Mouse (Mus musculus) neural tube, embryonic 13.5 days (tissue): ENCODE data around the gene Zfp830. TPM values are rescaled to one million over a fixed set of nuclear protein-coding genes. Genes with fewer than 3 reads are reported as not detected.

Experiments used
- ATAC-seq: fragments of 200-750 bp; cut with Nextera tagmentation; 2 replicates; pipeline ENCODE4 v1.8.0; 2017; ENCODE audit warnings: low read depth, mild to moderate bottlenecking, moderate TSS enrichment, moderate library complexity
- H3K27ac ChIP-seq: fragments of 300-500 bp; sonication (generic); replicated peaks from 2 replicates; pipeline ENCODE4 v1.5.1; 2015; ENCODE audit warnings: moderate library complexity, mild to moderate bottlenecking, inconsistent platforms
- H3K27me3 ChIP-seq: fragments of 300-500 bp; sonication (generic); 2 replicates; pipeline ENCODE4 v1.6.1; 2015; ENCODE audit warnings: mild to moderate bottlenecking, inconsistent platforms
- H3K36me3 ChIP-seq: fragments of 300-500 bp; sonication (generic); 2 replicates; pipeline ENCODE4 v1.6.1; 2015; ENCODE audit warnings: mild to moderate bottlenecking, inconsistent platforms
- H3K4me1 ChIP-seq: fragments of 300-500 bp; sonication (generic); replicated peaks from 2 replicates; pipeline ENCODE4 v1.6.1; 2015; ENCODE audit warnings: inconsistent platforms
- H3K4me2 ChIP-seq: fragments of 300-500 bp; sonication (generic); 2 replicates; pipeline ENCODE4 v1.6.1; 2015; ENCODE audit warnings: inconsistent platforms, mild to moderate bottlenecking, moderate library complexity
- H3K4me3 ChIP-seq: fragments of 300-500 bp; sonication (generic); 2 replicates; pipeline ENCODE4 v1.5.1; 2015; ENCODE audit warnings: mild to moderate bottlenecking, inconsistent platforms
- H3K9ac ChIP-seq: fragments of 300-500 bp; sonication (generic); 2 replicates; pipeline ENCODE4 v1.6.1; 2015; ENCODE audit warnings: moderate library complexity, mild to moderate bottlenecking, inconsistent platforms
- H3K9me3 ChIP-seq: fragments of 300-500 bp; sonication (generic); 2 replicates; pipeline ENCODE4 v1.6.1; 2016; ENCODE audit warnings: inconsistent platforms
- WGBS: fragments of 180-500 bp; shearing (Covaris S2); methylation state at CpG from one replicate; pipeline ENCODE4 v1.1.7; 2015; 5-methylcytosine and 5-hydroxymethylcytosine counted together
- polyA plus RNA-seq: library from polyadenylated mRNA; unstranded; fragments of >200 nt; fragmentation: Nextera tagmentation; extraction: Ambion mirVana; gene quantifications from 2 replicates; pipeline ENCODE4 v1.2.1, GENCODE M21; 2015

The Zfp830 gene
- 29.6 and 31.2 TPM in 2 replicates for polyA plus RNA-seq

GRCm38 (mm10) chr11:82763742-82764437, at the start of gene Zfp830, which contains the start of gene Cct6b:
Gene Zfp830, plus strand, starts transcription at chr11:82764345.
Gene Cct6b, minus strand, starts transcription at chr11:82764321.
- Histone ChIP-seq H3K9me3 (no peaks in the 10 kb centered on the region), H3K4me3 (peak within 1 kb of the TSS; percentile 98), H3K9ac (peak within 1 kb of the TSS; percentile 94), H3K27me3 (peaks cover 4% of the 10 kb centered on the region; the same call in 1 of the 2 replicates), H3K36me3 (peaks cover 6% of the 10 kb centered on the region; the same call in 1 of the 2 replicates), H3K27ac (peak within 1 kb of the TSS; percentile 92), H3K4me1 (peaks cover 30% of the 10 kb centered on the region), H3K4me2 (peak within 1 kb of the TSS; percentile 98)
- peak; percentile 100 for ATAC-seq
- under 1% methylated on average over 44 of the region's 44 CpGs for WGBS

- H3K9ac ChIP-seq, result no peak overlapping the region
- H3K9me3 ChIP-seq, result no peaks in the 10 kb centered on the region
- H3K4me3 ChIP-seq, result no peak overlapping the region
- H3K27ac ChIP-seq, result no peak overlapping the region
- H3K4me2 ChIP-seq, result no peak overlapping the region
- ATAC-seq, result no peak
- H3K4me1 ChIP-seq, result no peaks in the 10 kb centered on the region
- H3K27me3 ChIP-seq, result no peaks in the 10 kb centered on the region
- no peaks in the 10 kb centered on the region for H3K36me3 ChIP-seq
- WGBS, result 83% methylated on average over 12 of the region's 12 CpGs
Observed at GRCm38 (mm10) chr11:82719294-82719693, 44.9 kb upstream of the Zfp830 start.

GRCm38 (mm10) chr11:82726862-82727261, 37.3 kb upstream of the Zfp830 start:
- Histone ChIP-seq H3K4me1 (no peaks in the 10 kb centered on the region), H3K9ac (no peak overlapping the region), H3K27me3 (no peaks in the 10 kb centered on the region), H3K27ac (no peak overlapping the region), H3K4me2 (no peak overlapping the region), H3K9me3 (peaks cover 6% of the 10 kb centered on the region; the same call in 1 of the 2 replicates), H3K36me3 (no peaks in the 10 kb centered on the region), H3K4me3 (no peak overlapping the region)
- WGBS, result 93% methylated on average over 2 of the region's 2 CpGs
- ATAC-seq, result no peak

- Histone ChIP-seq H3K27me3 (no peaks in the 10 kb centered on the region), H3K36me3 (no peaks in the 10 kb centered on the region), H3K4me2 (no peak overlapping the region), H3K9me3 (no peaks in the 10 kb centered on the region), H3K27ac (no peak overlapping the region), H3K4me3 (no peak overlapping the region), H3K4me1 (no peaks in the 10 kb centered on the region), H3K9ac (no peak overlapping the region)
- ATAC-seq, result no peak
Observed at GRCm38 (mm10) chr11:82734227-82734626, 29.9 kb upstream of the Zfp830 start.

- H3K27ac ChIP-seq, result no peak overlapping the region
- H3K27me3 ChIP-seq, result no peaks in the 10 kb centered on the region
- H3K36me3 ChIP-seq, result no peaks in the 10 kb centered on the region
- no peak overlapping the region for H3K4me2 ChIP-seq
- H3K9ac ChIP-seq, result no peak overlapping the region
- no peaks in the 10 kb centered on the region for H3K9me3 ChIP-seq
- no peaks in the 10 kb centered on the region for H3K4me1 ChIP-seq
- H3K4me3 ChIP-seq, result no peak overlapping the region
- ATAC-seq, result no peak
Observed at GRCm38 (mm10) chr11:82739006-82739405, 25.1 kb upstream of the Zfp830 start.

- H3K4me1 ChIP-seq, result no peaks in the 10 kb centered on the region
- H3K27ac ChIP-seq, result no peak overlapping the region
- no peak overlapping the region for H3K4me3 ChIP-seq
- no peaks in the 10 kb centered on the region for H3K36me3 ChIP-seq
- no peaks in the 10 kb centered on the region for H3K9me3 ChIP-seq
- 39% methylated on average over 6 of the region's 6 CpGs for WGBS
- no peaks in the 10 kb centered on the region for H3K27me3 ChIP-seq
- H3K4me2 ChIP-seq, result no peak overlapping the region
- ATAC-seq, result no peak
- H3K9ac ChIP-seq, result no peak overlapping the region
Observed at GRCm38 (mm10) chr11:82746138-82746537, 18.0 kb upstream of the Zfp830 start.

- Histone ChIP-seq H3K4me3 (no peak overlapping the region), H3K9me3 (no peaks in the 10 kb centered on the region), H3K27me3 (no peaks in the 10 kb centered on the region), H3K4me2 (no peak overlapping the region), H3K27ac (no peak overlapping the region), H3K9ac (no peak overlapping the region), H3K36me3 (no peaks in the 10 kb centered on the region), H3K4me1 (no peaks in the 10 kb centered on the region)
- 89% methylated on average over 8 of the region's 8 CpGs for WGBS
- no peak for ATAC-seq
Observed at GRCm38 (mm10) chr11:82746857-82747366, 17.2 kb upstream of the Zfp830 start.

- Histone ChIP-seq H3K9ac (no peak overlapping the region), H3K27ac (no peak overlapping the region), H3K4me2 (no peak overlapping the region), H3K27me3 (no peaks in the 10 kb centered on the region), H3K4me3 (no peak overlapping the region), H3K4me1 (no peaks in the 10 kb centered on the region), H3K36me3 (no peaks in the 10 kb centered on the region), H3K9me3 (no peaks in the 10 kb centered on the region)
- ATAC-seq, result no peak
- 74% methylated on average over 6 of the region's 6 CpGs for WGBS
Observed at GRCm38 (mm10) chr11:82752349-82753115, 11.6 kb upstream of the Zfp830 start.

GRCm38 (mm10) chr11:82755919-82756318, 8.2 kb upstream of the Zfp830 start:
- H3K27ac ChIP-seq, result no peak overlapping the region
- no peak overlapping the region for H3K4me2 ChIP-seq
- no peaks in the 10 kb centered on the region for H3K9me3 ChIP-seq
- no peaks in the 10 kb centered on the region for H3K36me3 ChIP-seq
- no peak for ATAC-seq
- H3K4me3 ChIP-seq, result no peak overlapping the region
- 80% methylated on average over 1 of the region's 1 CpGs for WGBS
- H3K4me1 ChIP-seq, result no peaks in the 10 kb centered on the region
- peaks cover 12% of the 10 kb centered on the region; the same call in 1 of the 2 replicates for H3K27me3 ChIP-seq
- H3K9ac ChIP-seq, result no peak overlapping the region

GRCm38 (mm10) chr11:82762286-82762829, 1.8 kb upstream of the Zfp830 start:
- H3K36me3 ChIP-seq, result no peaks in the 10 kb centered on the region
- H3K9ac ChIP-seq, result no peak overlapping the region
- no peak overlapping the region for H3K27ac ChIP-seq
- H3K27me3 ChIP-seq, result peaks cover 12% of the 10 kb centered on the region; the same call in 1 of the 2 replicates
- WGBS, result 84% methylated on average over 6 of the region's 6 CpGs
- no peak for ATAC-seq
- H3K4me3 ChIP-seq, result no peak overlapping the region
- no peaks in the 10 kb centered on the region for H3K9me3 ChIP-seq
- no peak overlapping the region for H3K4me2 ChIP-seq
- H3K4me1 ChIP-seq, result peaks cover 30% of the 10 kb centered on the region

- ATAC-seq, result no peak
- H3K4me2 ChIP-seq, result peak overlapping the region; percentile 98
- 10% methylated on average over 4 of the region's 4 CpGs for WGBS
Observed at GRCm38 (mm10) chr11:82763261-82763660, 884 bp upstream of the Zfp830 start.

GRCm38 (mm10) chr11:82764438-82764924, 336 bp downstream of the Zfp830 start:
- Histone ChIP-seq H3K4me2 (peak overlapping the region; percentile 98), H3K27me3 (no peaks in the 10 kb centered on the region), H3K9ac (peak overlapping the region; percentile 94), H3K4me3 (peak overlapping the region; percentile 98), H3K36me3 (peaks cover 11% of the 10 kb centered on the region; the same call in 1 of the 2 replicates), H3K9me3 (no peaks in the 10 kb centered on the region), H3K27ac (peak overlapping the region; percentile 92), H3K4me1 (peaks cover 30% of the 10 kb centered on the region)
- peak; percentile 68 for ATAC-seq
- under 1% methylated on average over 28 of the region's 28 CpGs for WGBS

More at GRCm38 (mm10) chr11:82763261-82763660, 884 bp upstream of the Zfp830 start:
- peaks cover 30% of the 10 kb centered on the region for H3K4me1 ChIP-seq
- peak overlapping the region; percentile 98 for H3K4me3 ChIP-seq
- H3K27me3 ChIP-seq, result peaks cover 9% of the 10 kb centered on the region; the same call in 1 of the 2 replicates
- H3K27ac ChIP-seq, result peak overlapping the region; percentile 92
- H3K9me3 ChIP-seq, result no peaks in the 10 kb centered on the region
- peak overlapping the region; percentile 94 for H3K9ac ChIP-seq
- H3K36me3 ChIP-seq, result no peaks in the 10 kb centered on the region
